Mouse (Mus musculus) heart, adult 2 months (tissue): ENCODE data around the gene Rps6kb2.

Experiments
- CTCF ChIP-seq: fragments of 200-600 bp; IDR thresholded peaks from 2 replicates; pipeline ENCODE4 v1.8.1; 2022; ENCODE audit warnings: antibody characterized with exemption, mild to moderate bottlenecking, moderate library complexity
- POLR2A ChIP-seq: fragments of 200-500 bp; IDR thresholded peaks from 2 replicates; pipeline ENCODE4 v1.6.1; 2011; ENCODE audit warnings: mild to moderate bottlenecking, low read depth, low read length, control low read depth; ENCODE audit not compliant: insufficient read depth

GRCm38 (mm10) chr19:4166678-4167476 is 3.7 kb upstream of the Rps6kb2 start:
- TF ChIP-seq CTCF (no peak), POLR2A (no peak)
